Mouse (Mus musculus) intestine, embryonic 14.5 days (tissue): ENCODE results near the gene Bpifa1. TPM values are rescaled to one million over a fixed set of nuclear protein-coding genes. Genes with fewer than 3 reads are reported as not detected.
A peak's percentile ranks its signal among the peaks of the same experiment; 100 is the strongest.

Source experiments
- ATAC-seq: fragments of 200-750 bp; cut with Nextera tagmentation; replicated peaks from 2 replicates; pipeline ENCODE4 v1.8.0; 2017; ENCODE audit warnings: low read depth, moderate number of reproducible peaks, moderate TSS enrichment, moderate library complexity; ENCODE audit not compliant: low FRiP score, low TSS enrichment
- DNase-seq: peaks from one replicate; pipeline ENCODE4 v3.0.0-alpha.2; 2018; ENCODE audit warnings: low spot score
- H3K27ac ChIP-seq: fragments of 300-500 bp; sonication (generic); 2 replicates; pipeline ENCODE4 v1.5.1; 2014; ENCODE audit warnings: low read depth, mild to moderate bottlenecking, control low read depth
- H3K27me3 ChIP-seq: fragments of 300-500 bp; sonication (generic); replicated peaks from 2 replicates; pipeline ENCODE4 v1.6.1; 2014; ENCODE audit warnings: low read length, control low read depth; ENCODE audit not compliant: control insufficient read depth, insufficient read depth
- H3K36me3 ChIP-seq: fragments of 300-500 bp; sonication (generic); 2 replicates; pipeline ENCODE4 v1.6.1; 2014; ENCODE audit warnings: low read length, control low read depth; ENCODE audit not compliant: control insufficient read depth, insufficient read depth
- H3K4me1 ChIP-seq: fragments of 300-500 bp; sonication (generic); replicated peaks from 2 replicates; pipeline ENCODE4 v1.6.1; 2014; ENCODE audit warnings: low read length, control low read depth, mixed read lengths; ENCODE audit not compliant: control insufficient read depth, insufficient read depth
- H3K4me2 ChIP-seq: fragments of 300-500 bp; sonication (generic); 2 replicates; pipeline ENCODE4 v1.6.1; 2014; ENCODE audit warnings: low read length
- H3K4me3 ChIP-seq: fragments of 300-500 bp; sonication (generic); 2 replicates; pipeline ENCODE4 v1.5.1; 2014; ENCODE audit warnings: low read depth, low read length, control low read depth, mixed read lengths
- H3K9ac ChIP-seq: fragments of 300-500 bp; sonication (generic); 2 replicates; pipeline ENCODE4 v1.6.1; 2014; ENCODE audit warnings: mild to moderate bottlenecking, low read length
- H3K9me3 ChIP-seq: fragments of 300-500 bp; sonication (generic); 2 replicates; pipeline ENCODE4 v1.6.1; 2016; ENCODE audit warnings: low read length, control low read depth; ENCODE audit not compliant: control insufficient read depth
- WGBS: fragments of 180-500 bp; shearing (Covaris S2); extraction: QIAGEN DNeasy Blood & Tissue Kit; methylation state at CpG from one replicate; pipeline ENCODE4 v1.1.7; 2014; 5-methylcytosine and 5-hydroxymethylcytosine counted together
- polyA plus RNA-seq: library from polyadenylated mRNA; unstranded; fragments of >200 nt; fragmentation: Nextera tagmentation; extraction: Ambion mirVana; gene quantifications from 2 replicates; pipeline ENCODE4 v1.2.1, GENCODE M21; 2014

The Bpifa1 gene
- not detected in 2 replicates for polyA plus RNA-seq

- Histone ChIP-seq H3K4me2 (no peak within 1 kb of the TSS), H3K27me3 (no peaks in the 10 kb centered on the region), H3K4me1 (no peaks in the 10 kb centered on the region), H3K27ac (no peak within 1 kb of the TSS), H3K4me3 (no peak within 1 kb of the TSS), H3K9ac (no peak within 1 kb of the TSS), H3K9me3 (no peaks in the 10 kb centered on the region), H3K36me3 (no peaks in the 10 kb centered on the region)
- WGBS = 74% methylated on average over 4 of the region's 4 CpGs
- ATAC-seq (no peak), DNase-seq (no peak)
Measured at GRCm38 (mm10) chr2:154142580-154142979, at the start of gene Bpifa1. Bpifa1 (plus strand) TSS chr2:154142880.

- no peak for DNase-seq
- Histone ChIP-seq H3K27me3 (no peaks in the 10 kb centered on the region), H3K9me3 (no peaks in the 10 kb centered on the region), H3K4me1 (no peaks in the 10 kb centered on the region), H3K36me3 (no peaks in the 10 kb centered on the region), H3K4me2 (no peak overlapping the region), H3K27ac (no peak overlapping the region), H3K4me3 (no peak overlapping the region), H3K9ac (no peak overlapping the region)
- no peak for ATAC-seq
- WGBS = 46% methylated on average over 1 of the region's 1 CpGs
Measured at GRCm38 (mm10) chr2:154097734-154098133, 44.9 kb upstream of the Bpifa1 start.

- H3K4me2 ChIP-seq = no peak overlapping the region
- H3K27me3 ChIP-seq = no peaks in the 10 kb centered on the region
- no peak overlapping the region for H3K4me3 ChIP-seq
- H3K9ac ChIP-seq = no peak overlapping the region
- H3K4me1 ChIP-seq = no peaks in the 10 kb centered on the region
- H3K36me3 ChIP-seq = no peaks in the 10 kb centered on the region
- no peak overlapping the region for H3K27ac ChIP-seq
- H3K9me3 ChIP-seq = no peaks in the 10 kb centered on the region
- 82% methylated on average over 3 of the region's 3 CpGs for WGBS
- ATAC-seq = no peak
- DNase-seq = no peak
Measured at GRCm38 (mm10) chr2:154117381-154117780, 25.3 kb upstream of the Bpifa1 start.

- Histone ChIP-seq H3K9me3 (no peaks in the 10 kb centered on the region), H3K4me3 (no peak within 1 kb of the TSS), H3K9ac (no peak within 1 kb of the TSS), H3K27me3 (no peaks in the 10 kb centered on the region), H3K4me1 (no peaks in the 10 kb centered on the region), H3K36me3 (no peaks in the 10 kb centered on the region), H3K4me2 (no peak within 1 kb of the TSS), H3K27ac (no peak within 1 kb of the TSS)
- no peak for ATAC-seq
- DNase-seq = peak; percentile 39
- WGBS = 64% methylated on average over 2 of the region's 2 CpGs
Measured at GRCm38 (mm10) chr2:154130120-154130519, 12.6 kb upstream of the Bpifa1 start, which contains the start of gene Bpifa3. Bpifa3 (plus strand) TSS chr2:154130336.

GRCm38 (mm10) chr2:154143735-154144134 is 1.1 kb downstream of the Bpifa1 start:
- ATAC-seq (no peak), DNase-seq (no peak)
- Histone ChIP-seq H3K9me3 (no peaks in the 10 kb centered on the region), H3K27me3 (no peaks in the 10 kb centered on the region), H3K27ac (no peak overlapping the region), H3K36me3 (no peaks in the 10 kb centered on the region), H3K4me2 (no peak overlapping the region), H3K4me1 (no peaks in the 10 kb centered on the region), H3K4me3 (no peak overlapping the region), H3K9ac (no peak overlapping the region)
- WGBS = 75% methylated on average over 3 of the region's 3 CpGs

- Histone ChIP-seq H3K4me2 (no peak overlapping the region), H3K27me3 (no peaks in the 10 kb centered on the region), H3K9me3 (no peaks in the 10 kb centered on the region), H3K36me3 (no peaks in the 10 kb centered on the region), H3K4me3 (no peak overlapping the region), H3K27ac (no peak overlapping the region), H3K9ac (no peak overlapping the region), H3K4me1 (no peaks in the 10 kb centered on the region)
- WGBS = 77% methylated on average over 4 of the region's 4 CpGs
- DNase-seq = no peak
- no peak for ATAC-seq
Measured at GRCm38 (mm10) chr2:154147496-154147895, 4.8 kb downstream of the Bpifa1 start.

GRCm38 (mm10) chr2:154158433-154158832 is 15.8 kb downstream of the Bpifa1 start:
- 34% methylated on average over 3 of the region's 3 CpGs for whole genome bisulfite sequencing
- Histone ChIP-seq H3K4me2 (no peak overlapping the region), H3K9ac (no peak overlapping the region), H3K27ac (no peak overlapping the region), H3K9me3 (no peaks in the 10 kb centered on the region), H3K4me3 (no peak overlapping the region), H3K27me3 (no peaks in the 10 kb centered on the region), H3K4me1 (no peaks in the 10 kb centered on the region), H3K36me3 (no peaks in the 10 kb centered on the region)
- peak; percentile 55 for DNase-seq
- ATAC-seq = no peak

GRCm38 (mm10) chr2:154162307-154162706 is 19.6 kb downstream of the Bpifa1 start, which contains the start of gene Bpifa5:
Bpifa5 (plus strand) TSS chr2:154162607.
- ATAC-seq (no peak), DNase-seq (no peak)
- Histone ChIP-seq H3K4me3 (no peak within 1 kb of the TSS), H3K4me1 (no peaks in the 10 kb centered on the region), H3K4me2 (no peak within 1 kb of the TSS), H3K9me3 (no peaks in the 10 kb centered on the region), H3K27me3 (no peaks in the 10 kb centered on the region), H3K36me3 (no peaks in the 10 kb centered on the region), H3K9ac (no peak within 1 kb of the TSS), H3K27ac (no peak within 1 kb of the TSS)
- 81% methylated on average over 8 of the region's 8 CpGs for WGBS

- no peaks in the 10 kb centered on the region for H3K9me3 ChIP-seq
- no peak for ATAC-seq
- H3K4me3 ChIP-seq = no peak overlapping the region
- H3K4me1 ChIP-seq = no peaks in the 10 kb centered on the region
- H3K9ac ChIP-seq = no peak overlapping the region
- H3K27me3 ChIP-seq = no peaks in the 10 kb centered on the region
- H3K27ac ChIP-seq = no peak overlapping the region
- no peak for DNase-seq
- 90% methylated on average over 5 of the region's 5 CpGs for WGBS
- H3K4me2 ChIP-seq = no peak overlapping the region
- H3K36me3 ChIP-seq = no peaks in the 10 kb centered on the region
Measured at GRCm38 (mm10) chr2:154163306-154163705, 20.6 kb downstream of the Bpifa1 start.
